Mouse (Mus musculus) urinary bladder, postnatal 10 days (tissue): ENCODE data around the gene Gnl2.

Experiments
- DNase-seq: peaks from one replicate; pipeline ENCODE4 v3.0.0; 2022; ENCODE audit warnings: low spot score

Gene Gnl2

DNA sequence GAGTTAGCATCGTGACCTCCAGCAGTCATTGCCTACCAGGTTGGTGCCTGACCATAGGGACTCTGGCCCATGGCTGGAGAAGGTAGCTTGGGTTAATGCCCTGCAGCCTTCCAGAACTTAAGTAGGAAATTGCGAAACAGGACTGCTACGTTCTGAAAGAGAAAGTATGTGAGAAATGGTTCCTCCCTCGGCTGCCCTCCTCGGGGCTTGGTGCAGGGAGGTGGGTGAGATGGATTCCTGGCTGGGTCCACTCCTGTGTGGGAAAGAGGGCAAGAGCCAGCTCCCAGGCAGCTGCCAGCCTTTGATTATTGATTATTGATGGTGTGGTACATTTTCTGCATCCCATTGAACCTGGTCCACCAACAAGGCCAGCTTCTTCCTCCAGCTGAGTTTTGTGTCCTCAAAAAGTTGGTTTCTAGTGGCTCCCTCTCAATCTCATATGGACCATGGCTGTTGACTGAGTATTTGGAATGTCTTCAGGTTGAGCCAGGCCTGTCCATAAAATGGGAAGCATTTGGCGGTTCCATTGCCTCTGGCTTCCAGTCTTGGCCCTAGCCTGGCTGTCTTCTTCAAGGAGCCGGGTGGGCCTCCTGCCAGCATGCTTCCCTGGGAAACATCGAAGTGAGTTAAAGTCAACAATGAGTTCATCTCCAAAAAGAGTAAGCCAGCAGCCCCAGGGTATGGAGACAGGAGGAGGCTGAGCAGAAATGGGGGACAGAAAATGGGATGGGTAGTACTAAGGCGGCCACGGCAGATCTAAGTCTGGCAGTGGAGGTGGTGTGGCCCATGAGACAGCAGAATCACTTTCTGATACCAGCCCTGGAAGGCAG, at the start of gene Gnl2:
TSS of gene Gnl2 (plus strand) at position 780 of the 830 bp plus-strand sequence.
- no peak for DNase-seq

DNA sequence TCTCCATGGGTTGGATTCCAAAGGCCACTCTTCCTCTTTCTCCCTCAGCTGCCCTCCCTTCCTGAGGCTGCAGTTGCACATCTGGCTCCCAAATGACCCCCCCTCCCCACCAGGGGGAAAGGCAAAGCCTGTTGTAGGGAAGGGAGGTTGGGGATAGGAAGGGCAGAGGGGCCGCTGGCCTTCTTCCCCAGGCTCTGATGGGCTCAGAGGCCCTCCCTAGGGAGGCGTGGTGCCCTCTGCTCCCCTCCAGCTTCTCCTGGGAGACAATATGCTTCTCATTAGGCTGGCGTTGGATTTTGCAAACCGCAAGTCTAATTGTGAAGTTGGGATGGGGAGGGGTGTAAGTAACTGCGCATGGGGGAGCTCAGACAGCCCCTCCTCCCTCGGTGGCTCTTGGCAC, 47.7 kb upstream of the Gnl2 start:
- DNase-seq: no peak

DNA sequence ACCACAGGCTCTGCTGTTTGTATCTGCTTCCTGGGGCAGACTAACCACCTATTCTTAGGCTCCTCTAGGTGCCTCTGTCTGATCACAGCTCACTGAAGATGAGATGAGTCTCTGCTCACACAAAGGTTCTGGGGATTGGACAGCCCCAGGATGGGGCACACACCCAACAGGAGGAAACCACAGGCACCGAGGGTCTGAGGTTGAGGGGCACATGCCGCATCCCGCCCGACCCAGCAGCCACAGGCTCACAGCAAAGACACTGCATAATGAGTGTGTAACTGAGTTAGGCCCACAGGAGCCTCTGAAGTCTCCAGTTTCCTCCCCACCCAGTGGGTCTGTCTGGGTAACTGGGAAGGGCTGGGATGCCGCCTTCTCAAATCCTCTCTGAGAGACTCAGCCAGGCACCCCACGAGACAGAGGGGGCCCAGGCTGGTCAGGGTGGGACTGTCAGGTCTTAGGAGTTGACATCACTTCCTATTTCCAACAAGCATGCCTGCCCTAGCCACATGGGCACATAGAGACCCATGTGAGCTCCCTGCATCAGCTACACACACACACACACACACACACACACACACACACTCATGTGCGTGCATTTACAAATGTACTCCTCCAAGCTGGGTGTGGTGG, 47.1 kb upstream of the Gnl2 start:
- DNase-seq: no peak

- no peak for DNase-seq
These were observed 46.2 kb upstream of the Gnl2 start for GRCm38 (mm10) chr4:124970194-124970593.

GRCm38 (mm10) chr4:124970677-124971076, 45.7 kb upstream of the Gnl2 start:
- DNase-seq: no peak

DNA sequence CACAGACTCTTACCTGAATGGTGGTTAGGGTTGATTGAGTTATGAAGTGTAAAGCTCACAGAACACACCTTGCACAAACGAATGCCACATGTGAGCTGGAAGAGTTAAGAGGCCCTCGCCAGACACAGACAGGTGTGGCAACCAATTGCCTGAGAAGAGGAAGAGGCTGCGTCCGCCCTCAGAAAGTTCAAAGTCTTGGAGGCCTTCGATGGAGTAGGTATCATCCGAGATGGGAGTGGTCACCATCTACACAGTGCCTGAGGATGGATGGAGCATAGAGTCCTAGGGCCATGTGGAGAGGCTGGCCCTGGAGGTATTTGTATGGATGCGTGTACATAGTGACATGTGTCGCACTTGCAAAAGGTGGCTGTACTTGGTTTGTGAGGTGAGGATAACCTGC, 45.3 kb upstream of the Gnl2 start:
- DNase-seq: no peak

GRCm38 (mm10) chr4:124972316-124972715, 44.1 kb upstream of the Gnl2 start:
- no peak for DNase-seq

DNA sequence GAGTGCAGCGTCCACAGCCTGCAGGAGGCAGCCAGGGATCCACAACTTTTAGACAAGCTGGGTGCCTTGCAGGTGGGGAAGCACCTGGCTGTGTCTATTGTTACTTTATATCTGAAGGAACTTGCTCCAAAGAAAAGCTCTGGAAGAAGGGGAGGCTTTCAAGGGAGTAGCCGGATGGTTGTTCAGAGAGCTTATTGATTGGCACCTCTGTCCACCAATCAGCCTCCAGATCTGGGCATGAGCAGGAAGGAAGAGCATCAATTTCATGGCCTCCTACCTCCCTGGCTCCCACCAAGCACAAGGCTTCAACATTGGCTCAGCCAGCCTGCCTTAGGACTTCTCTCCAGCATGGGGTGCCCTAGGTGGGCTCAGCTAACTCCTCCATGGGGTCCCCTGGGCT, 43.1 kb upstream of the Gnl2 start:
- DNase-seq: no peak

- DNase-seq: no peak
These were observed 38.2 kb upstream of the Gnl2 start for GRCm38 (mm10) chr4:124978201-124978600.

- no peak for DNase-seq
These were observed 32.4 kb upstream of the Gnl2 start for GRCm38 (mm10) chr4:124983893-124984526.

- no peak for DNase-seq
These were observed 31.3 kb upstream of the Gnl2 start for GRCm38 (mm10) chr4:124984871-124985670.

DNA sequence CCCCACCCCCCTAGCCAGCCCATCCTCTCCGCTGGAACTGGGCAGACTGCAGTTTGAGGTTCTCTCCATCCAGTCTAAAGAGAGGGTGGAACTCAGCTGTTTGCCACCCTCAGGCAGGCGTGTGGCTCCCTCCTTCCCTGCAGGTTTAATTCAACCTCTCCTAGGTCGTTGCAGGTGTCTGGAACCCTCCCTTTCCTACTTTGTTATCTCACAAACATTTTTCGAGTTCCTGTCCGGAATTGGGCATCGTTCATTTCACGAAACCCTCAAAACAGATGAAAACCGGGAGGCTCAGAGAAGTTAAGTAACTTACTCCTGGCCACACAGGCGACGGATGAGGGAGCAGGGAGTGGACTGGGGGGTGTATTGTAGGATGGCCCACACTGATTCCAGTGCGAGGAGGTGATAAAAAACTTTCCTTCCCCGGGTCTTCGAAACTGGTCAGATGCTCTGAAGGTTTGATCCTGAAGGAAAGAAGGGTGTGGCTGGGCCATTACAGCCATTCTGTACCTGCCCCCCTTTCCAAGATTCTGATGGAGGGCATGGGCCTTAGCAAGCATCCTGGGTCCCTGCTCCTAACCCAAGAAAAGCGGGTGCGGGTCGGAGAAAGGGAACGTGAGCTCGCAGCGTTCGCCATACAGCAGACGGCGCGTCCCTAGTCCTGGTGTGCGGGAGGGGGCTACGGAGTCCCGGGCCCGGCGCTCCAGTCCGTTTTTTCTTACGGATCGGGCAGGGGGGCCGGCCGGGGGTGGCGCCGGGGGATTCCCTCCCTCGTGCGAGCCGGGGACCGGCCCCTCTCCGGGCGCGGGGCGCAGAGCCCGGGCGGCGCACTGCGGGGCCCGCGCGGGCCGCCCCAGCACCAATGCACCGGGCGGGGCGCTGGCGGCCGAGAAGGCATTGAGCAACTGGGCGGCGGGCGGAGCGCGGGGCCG, 30.4 kb upstream of the Gnl2 start, which contains the start of gene Rspo1:
TSS of gene Rspo1 (plus strand) at position 760 of the 932 bp plus-strand sequence.
- no peak for DNase-seq

DNA sequence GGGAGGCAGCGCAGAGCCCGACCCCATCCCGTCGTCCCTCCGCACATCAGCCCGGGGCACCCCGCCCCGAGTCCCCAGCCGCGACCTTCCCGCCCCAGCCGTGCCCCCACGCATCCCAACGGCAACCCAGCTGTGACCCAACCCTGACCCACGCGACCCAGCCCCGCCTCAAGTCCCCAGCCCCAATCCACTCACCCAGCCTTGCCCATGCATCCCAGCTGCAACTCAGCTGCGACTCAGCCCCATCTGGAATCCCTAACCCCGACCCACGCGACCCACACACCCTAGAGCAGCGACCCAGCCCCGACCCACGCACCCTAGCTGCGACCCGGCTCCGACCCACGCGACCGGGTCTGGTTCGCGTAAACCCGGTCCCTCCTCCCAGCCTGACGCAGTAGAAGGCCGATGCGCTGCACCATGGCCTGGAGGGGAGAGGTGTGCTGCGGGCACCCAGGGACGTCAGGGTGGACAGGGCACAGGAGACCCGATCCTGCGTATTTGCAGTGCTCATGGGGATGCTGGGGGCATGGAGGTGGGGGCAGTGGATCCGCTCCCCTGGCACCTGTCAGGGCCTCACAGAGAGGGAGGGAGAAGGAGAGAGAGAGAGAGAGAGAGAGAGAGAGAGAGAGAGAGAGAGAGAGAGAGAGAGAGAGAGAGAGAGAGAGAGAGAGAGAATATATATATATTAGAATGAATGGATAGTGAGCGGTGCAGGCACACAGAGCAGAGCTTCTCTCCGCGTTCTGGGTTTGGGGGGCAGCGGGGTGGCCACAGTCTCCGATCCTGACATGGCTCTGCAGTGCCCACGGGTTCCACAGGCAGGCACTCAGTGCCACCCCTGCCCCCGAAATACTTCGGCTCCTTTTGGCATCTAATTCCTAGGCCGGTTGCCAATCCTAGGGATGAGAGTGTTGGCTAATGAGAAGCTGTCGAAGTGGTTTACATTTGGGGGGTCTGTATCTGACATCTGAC, 29.4 kb upstream of the Gnl2 start:
- DNase-seq: no peak

GRCm38 (mm10) chr4:124987711-124988097, 28.7 kb upstream of the Gnl2 start:
- no peak for DNase-seq

- no peak for DNase-seq
These were observed 28.0 kb upstream of the Gnl2 start for GRCm38 (mm10) chr4:124988382-124988781.

DNA sequence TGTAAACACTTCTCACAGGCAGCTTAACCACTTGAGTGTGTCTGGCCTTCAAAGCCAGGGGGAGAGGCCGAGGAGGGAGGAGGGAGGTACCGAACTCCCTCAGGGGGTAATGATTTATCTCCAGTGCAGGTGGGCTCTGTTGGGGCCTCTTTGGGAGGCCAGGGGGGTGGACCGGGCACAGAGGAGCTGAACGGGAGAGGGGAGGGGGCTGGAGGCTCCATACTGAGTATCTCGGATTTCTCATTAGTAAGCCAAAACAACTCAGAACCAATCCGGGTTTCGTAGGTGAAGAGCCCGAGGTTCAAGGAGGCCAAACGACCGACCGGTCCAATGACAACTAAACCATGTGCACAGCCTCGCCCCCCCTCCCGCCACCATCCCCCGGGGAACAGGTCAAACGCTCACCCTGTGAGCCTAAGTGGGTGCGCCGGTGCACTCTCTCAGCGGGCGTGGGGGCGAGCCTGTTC, 26.6 kb upstream of the Gnl2 start:
- no peak for DNase-seq

GRCm38 (mm10) chr4:124990325-124990724, 26.1 kb upstream of the Gnl2 start:
- no peak for DNase-seq

DNA sequence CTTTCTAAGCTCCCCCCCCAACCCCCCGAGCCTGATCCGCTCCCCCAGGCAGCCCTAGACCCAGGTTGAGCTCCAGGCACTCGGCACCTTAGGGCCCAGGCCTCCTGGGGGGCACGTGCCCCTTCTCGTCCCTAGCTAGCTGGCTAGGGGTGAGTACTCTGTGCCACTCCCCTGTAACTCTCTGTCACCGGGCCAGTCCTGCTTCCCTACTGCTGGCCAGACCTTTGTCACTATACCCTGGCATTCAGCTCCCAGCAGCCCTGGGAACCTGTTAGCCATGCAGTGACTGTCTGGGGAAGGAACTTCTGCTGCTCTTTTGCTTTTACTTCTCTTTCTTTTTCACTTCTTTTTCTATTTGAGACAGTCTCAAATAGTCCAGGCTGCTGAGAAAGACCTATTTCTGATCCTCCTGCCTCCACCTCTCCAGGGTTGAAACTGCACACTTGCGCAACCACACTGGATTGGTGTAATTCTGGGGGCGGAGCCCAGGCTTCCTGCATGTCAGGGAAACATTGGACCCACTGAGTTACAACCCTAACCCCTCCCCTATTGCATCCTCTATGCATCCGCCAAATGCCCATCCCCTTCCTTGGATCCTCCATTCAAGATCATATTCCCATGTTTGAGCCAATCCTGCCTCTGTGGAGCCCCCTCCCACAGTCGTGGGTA, 18.8 kb upstream of the Gnl2 start:
- DNase-seq: no peak

DNA sequence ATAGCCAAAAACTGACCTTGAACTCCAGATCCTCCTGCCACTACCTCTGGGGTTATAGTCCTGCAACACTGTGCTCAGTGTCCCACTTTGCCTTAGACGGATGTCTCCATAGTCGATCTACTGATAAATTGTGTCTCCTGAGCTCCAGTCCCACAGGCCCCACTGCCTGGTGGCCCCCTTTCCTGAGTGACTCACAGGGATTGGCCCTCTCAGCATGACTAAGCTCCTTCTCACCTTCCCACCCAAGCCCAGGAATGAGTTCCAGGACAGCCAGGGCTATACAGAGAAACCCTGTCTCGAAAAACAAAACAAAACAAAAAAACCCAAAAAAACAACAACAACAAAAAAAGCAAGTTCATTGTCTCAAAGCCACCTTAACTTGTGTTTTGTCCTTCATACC, 16.8 kb upstream of the Gnl2 start:
- DNase-seq: no peak
